Mouse (Mus musculus): Measurements from ENCODE around the gene Fuz. TPM values are rescaled to one million over a fixed set of nuclear protein-coding genes. Genes with fewer than 3 reads are reported as not detected.

Fuz gene
- total RNA-seq, 2 experiments from 2014 or later = 21.0 to 21.4 TPM

DNA sequence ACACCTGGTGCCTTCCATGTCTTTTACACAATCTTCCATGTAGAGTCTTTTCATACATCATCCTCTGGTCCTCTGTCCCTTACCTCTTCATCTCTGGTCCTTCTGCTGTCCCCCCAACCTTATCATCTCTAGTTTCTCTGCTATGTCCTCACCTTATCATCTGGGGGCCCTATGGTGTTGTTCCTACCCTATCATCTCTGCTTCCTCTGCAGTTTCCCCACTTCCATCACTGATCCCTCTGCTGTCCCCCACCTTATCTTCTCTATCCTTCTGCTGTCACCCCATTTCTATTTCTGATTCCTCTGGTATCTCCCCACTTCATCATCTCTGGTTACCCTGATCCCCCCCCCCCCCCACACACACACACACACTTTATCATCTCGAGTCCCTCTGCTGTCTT is 32.7 kb downstream of the Fuz start:
- DNase-seq (ENCODE audit: low spot score in 2 of 2) = no peak

DNA sequence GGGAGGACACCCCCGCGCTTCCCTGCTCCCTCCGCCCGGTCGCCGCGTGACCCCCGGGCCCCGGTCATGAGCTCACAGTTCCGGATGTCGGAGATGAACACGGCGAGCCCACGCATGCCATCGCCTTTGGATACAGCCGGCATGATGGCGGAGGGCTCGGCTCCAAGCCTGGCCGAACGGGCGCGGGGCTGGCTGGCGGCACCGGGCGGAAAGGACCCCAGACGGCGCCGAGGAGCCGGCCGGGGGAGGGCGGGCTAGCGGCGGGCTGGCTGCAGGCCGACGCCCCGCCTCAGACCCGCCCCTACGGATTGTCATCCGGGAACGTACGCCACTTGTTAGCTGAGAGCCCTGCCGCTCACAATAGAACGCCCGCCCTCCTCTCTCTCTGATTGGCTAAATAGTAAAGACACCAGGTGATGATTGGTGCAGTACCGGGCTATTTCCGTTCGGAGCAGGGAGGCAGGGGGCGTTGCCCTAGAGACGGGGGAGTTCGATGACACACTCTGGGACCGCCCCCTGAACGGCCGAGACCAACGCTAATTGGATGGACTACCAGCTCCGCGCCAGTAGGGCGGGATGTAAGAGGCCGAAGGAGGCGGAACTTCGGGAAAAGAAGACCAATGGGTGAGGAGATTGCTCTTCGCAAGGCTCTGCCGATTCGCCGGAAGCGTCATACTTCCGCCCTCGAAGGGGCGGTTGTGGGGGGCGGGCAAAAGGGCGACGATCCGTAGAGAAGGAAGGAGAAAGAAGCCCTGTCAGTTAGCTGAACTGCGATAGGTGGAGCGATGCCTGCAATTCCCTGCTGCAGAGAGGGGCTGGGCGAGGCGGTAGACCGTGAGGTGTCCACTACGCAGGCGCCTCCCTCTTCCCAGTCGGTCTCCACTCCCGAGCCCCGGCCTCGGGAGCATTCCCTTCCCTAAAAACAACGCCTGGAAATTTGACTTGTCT is 33.6 kb downstream of the Fuz start, which contains the start of gene Ap2a1:
Gene Ap2a1, minus strand, starts transcription at position 293 of the 948 bp plus-strand sequence.
- peak; percentile 99 to 100 for DNase-seq (ENCODE audit: low spot score in 2 of 2)

DNA sequence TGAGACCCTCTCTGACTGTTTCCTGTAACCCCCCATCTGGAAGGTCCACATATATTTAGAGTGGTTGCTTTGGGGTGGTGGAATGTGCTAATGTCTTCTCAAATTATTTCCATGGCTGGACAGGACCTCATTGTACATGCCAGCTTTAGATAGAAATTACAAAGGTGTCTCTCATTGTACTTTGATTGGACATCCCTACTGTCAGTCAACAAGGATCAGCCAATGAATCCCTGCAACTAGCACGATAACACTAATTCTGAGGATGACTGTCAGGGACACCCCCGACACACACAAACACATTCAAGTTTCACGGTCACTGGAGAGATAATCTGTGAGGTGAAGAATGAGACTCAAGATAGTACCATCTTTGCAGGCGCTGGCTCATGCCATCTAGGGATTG is 42.8 kb downstream of the Fuz start:
- no peak for DNase-seq (ENCODE audit: low spot score in 2 of 2)

DNA sequence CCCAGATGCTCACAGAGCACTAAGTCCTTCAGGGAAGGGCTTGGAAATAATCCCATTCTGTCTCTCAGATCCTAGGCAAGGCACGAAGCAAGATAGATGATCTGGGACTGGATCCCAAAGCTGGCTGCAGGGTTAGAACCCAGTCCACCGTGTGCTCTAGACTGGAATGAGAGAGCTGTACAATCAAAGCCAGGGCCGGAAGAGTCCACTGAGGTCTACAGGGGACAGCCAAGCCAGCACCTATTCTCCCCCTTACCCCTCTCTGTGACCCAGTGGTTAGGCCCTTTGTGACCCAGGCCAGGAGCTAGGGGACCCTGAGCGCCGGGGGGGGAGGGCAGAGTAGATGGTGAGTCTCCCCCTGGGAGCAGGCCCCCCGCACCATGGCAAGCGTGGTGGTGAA is 47.0 kb downstream of the Fuz start, which contains the start of gene Tsks:
Gene Tsks, plus strand, starts transcription at position 301 of the 400 bp plus-strand sequence.
- DNase-seq (ENCODE audit: low spot score in 2 of 2) = no peak

DNA sequence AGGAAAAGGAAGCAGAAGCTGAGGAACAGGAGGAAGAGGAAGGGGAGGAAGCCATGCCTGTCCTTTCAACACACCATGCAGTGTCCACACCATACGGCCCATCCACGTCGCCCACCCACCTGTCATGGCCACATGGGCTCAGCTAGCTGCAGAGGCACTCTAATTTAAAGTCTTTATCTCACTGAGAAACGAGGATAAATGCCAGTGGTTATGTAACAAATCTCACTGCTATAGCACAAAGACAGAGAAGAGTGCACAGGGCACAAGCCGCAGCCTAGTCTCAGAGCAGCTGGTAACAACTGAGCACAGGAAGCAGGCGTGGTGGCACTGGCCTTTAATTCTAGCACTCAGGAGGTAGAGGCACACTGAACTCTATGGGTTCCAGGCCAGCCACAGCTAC is 54.0 kb downstream of the Fuz start:
- no peak for DNase-seq (ENCODE audit: low spot score in 2 of 2)

DNA sequence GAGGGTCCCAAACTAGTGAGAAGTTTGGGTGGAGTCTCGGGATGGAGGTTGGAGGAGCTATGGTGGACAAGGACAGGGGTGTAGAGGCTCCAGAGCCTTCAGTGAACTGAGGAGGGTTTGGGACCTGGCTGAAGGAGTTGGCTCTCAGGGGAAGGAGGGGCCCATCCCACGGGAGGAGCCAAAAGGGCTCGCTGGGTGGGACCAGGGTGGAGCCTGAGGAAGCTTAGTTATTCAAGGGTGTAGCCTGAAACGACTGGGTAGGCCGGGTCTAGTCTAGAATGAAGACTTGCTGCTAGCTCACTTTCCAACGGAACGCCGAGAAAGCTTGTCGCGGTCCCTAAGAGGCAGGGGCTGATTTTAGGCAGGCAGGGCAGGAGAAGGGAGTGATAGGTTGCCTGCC is 56.1 kb downstream of the Fuz start:
- DNase-seq (ENCODE audit: low spot score in 2 of 2) = no peak

Small RNAs within 50 kb of the gene (microRNA-seq; reads per million reads assigned to microRNA genes)
- 0 reads per million in 2 experiments for gene Mir707

Other genes with a start within 250 kb of the Fuz start
- 10 to 100 TPM; 20.9 to 24.6 TPM for gene Myh14, start 225.2 kb upstream of the Fuz start, total RNA-seq (2021)
- not detected for gene Izumo2, start 187.3 kb upstream of the Fuz start, total RNA-seq (2021)
- 10 to 100 TPM; 31.8 to 33.4 TPM for gene Vrk3, start 147.7 kb upstream of the Fuz start, total RNA-seq (2021)
- under 1 TPM; 0.24 to 0.25 TPM for gene Zfp473, start 145.0 kb upstream of the Fuz start, total RNA-seq (2021)
- 10 to 100 TPM; 29.6 to 36.7 TPM for gene Nup62, start 80.0 kb upstream of the Fuz start, total RNA-seq (2021)
- gene Il4i1, start 79.7 kb upstream of the Fuz start, total RNA-seq (2021) = 1 to 10 TPM; 1.5 to 1.8 TPM
- 10 to 100 TPM; 27.3 to 28.4 TPM for gene Atf5, start 79.4 kb upstream of the Fuz start, total RNA-seq (2021)
- gene Akt1s1, start 47.1 kb upstream of the Fuz start, total RNA-seq (2021) = 10 to 100 TPM; 81.6 to 89.7 TPM
- gene Tbc1d17, start 47.0 kb upstream of the Fuz start, total RNA-seq (2021) = 10 to 100 TPM; 46.2 to 54.2 TPM
- gene Pnkp, start 38.9 kb upstream of the Fuz start, total RNA-seq (2021) = 10 to 100 TPM; 32.3 to 33.3 TPM
- gene Ptov1, start 26.3 kb upstream of the Fuz start, total RNA-seq (2021) = 100 to 1,000 TPM; 272 to 295 TPM
- gene Med25, start 3.4 kb upstream of the Fuz start, total RNA-seq (2021) = 100 to 1,000 TPM; 106 to 111 TPM
- 100 to 1,000 TPM; 310 to 327 TPM for gene Ap2a1, start 33.4 kb downstream of the Fuz start, total RNA-seq (2021)
- under 1 TPM in 1 of 2 experiments, not detected in 1; 0.69 TPM for gene Tsks, start 47.1 kb downstream of the Fuz start, total RNA-seq (2021)
- 100 to 1,000 TPM; 115 to 116 TPM for gene Cpt1c, start 78.8 kb downstream of the Fuz start, total RNA-seq (2021)
- 100 to 1,000 TPM; 163 to 195 TPM for gene Prmt1, start 90.5 kb downstream of the Fuz start, total RNA-seq (2021)
- 10 to 100 TPM; 33.8 to 46.5 TPM for gene Irf3, start 101.6 kb downstream of the Fuz start, total RNA-seq (2021)
- gene Bcl2l12, start 102.6 kb downstream of the Fuz start, total RNA-seq (2021) = 1 to 10 TPM; 2.0 to 3.9 TPM
- 100 to 1,000 TPM; 153 to 158 TPM for gene Scaf1, start 120.3 kb downstream of the Fuz start, total RNA-seq (2021)
- 10 to 100 TPM; 12.1 to 16.2 TPM for gene Rras, start 121.9 kb downstream of the Fuz start, total RNA-seq (2021)
- gene Prr12, start 156.8 kb downstream of the Fuz start, total RNA-seq (2021) = 10 to 100 TPM; 67.3 to 67.9 TPM
- 10 to 100 TPM; 49.2 to 55.4 TPM for gene Nosip, start 166.3 kb downstream of the Fuz start, total RNA-seq (2021)
- 1 to 10 TPM; 5.3 to 7.4 TPM for gene Prrg2, start 166.6 kb downstream of the Fuz start, total RNA-seq (2021)
- gene Rcn3, start 196.1 kb downstream of the Fuz start, total RNA-seq (2021) = 10 to 100 TPM; 10.3 to 13.8 TPM
- gene Fcgrt, start 207.8 kb downstream of the Fuz start, total RNA-seq (2021) = 10 to 100 TPM; 17.1 to 20.9 TPM
- gene Rps11, start 228.4 kb downstream of the Fuz start, total RNA-seq (2021) = 100 to 1,000 TPM; 427 to 461 TPM
- 100 to 1,000 TPM; 736 to 824 TPM for gene Rpl13a, start 232.7 kb downstream of the Fuz start, total RNA-seq (2021)
- gene Gm45713, start 240.2 kb downstream of the Fuz start, total RNA-seq (2021) = under 1 TPM in 1 of 2 experiments, not detected in 1; 0.39 TPM
- 1 to 10 TPM; 4.5 to 5.8 TPM for gene Flt3l, start 240.4 kb downstream of the Fuz start, total RNA-seq (2021)